Mouse (Mus musculus) frontal cortex, adult 2 months (tissue): ENCODE measurements around the gene Bnc2. TPM values are rescaled to one million over a fixed set of nuclear protein-coding genes. Genes with fewer than 3 reads are reported as not detected.

ENCODE experiments used
- DNase-seq, 2 experiments: peaks; one replicate each; pipeline ENCODE4 v3.0.0; 2022; ENCODE audit warnings: low spot score in 1 of 2; ENCODE audit errors: extremely low spot score in 1 of 2
- polyA plus RNA-seq: library from polyadenylated mRNA; depleted of rRNA; stranded (reverse); fragments of >200 nt; gene quantifications from 2 replicates; pipeline ENCODE4 v1.2.3, GENCODE M21; 2012

The Bnc2 gene
- polyA plus RNA-seq, 1 experiment = 0.80 TPM

GRCm38 (mm10) chr4:84331995-84332394, 343.1 kb downstream of the Bnc2 start:
- no peak for DNase-seq

GRCm38 (mm10) chr4:84331450-84331849, 343.6 kb downstream of the Bnc2 start:
- no peak for DNase-seq

- DNase-seq = no peak
Measured at GRCm38 (mm10) chr4:84330509-84330908, 344.6 kb downstream of the Bnc2 start.

- DNase-seq = no peak
Measured at GRCm38 (mm10) chr4:84329651-84330050, 345.4 kb downstream of the Bnc2 start.

- DNase-seq = no peak
Measured at GRCm38 (mm10) chr4:84324371-84324770, 350.7 kb downstream of the Bnc2 start.

GRCm38 (mm10) chr4:84321598-84321997, 353.5 kb downstream of the Bnc2 start:
- no peak for DNase-seq

GRCm38 (mm10) chr4:84317421-84317820, 357.7 kb downstream of the Bnc2 start:
- no peak for DNase-seq

GRCm38 (mm10) chr4:84311371-84311770, 363.7 kb downstream of the Bnc2 start:
- DNase-seq = no peak

GRCm38 (mm10) chr4:84310851-84311250, 364.2 kb downstream of the Bnc2 start:
- no peak for DNase-seq

GRCm38 (mm10) chr4:84308226-84308862, 366.7 kb downstream of the Bnc2 start:
- no peak for DNase-seq

- DNase-seq = no peak
Measured at GRCm38 (mm10) chr4:84306928-84307606, 368.0 kb downstream of the Bnc2 start.

GRCm38 (mm10) chr4:84302949-84303348, 372.1 kb downstream of the Bnc2 start:
- DNase-seq = no peak

- no peak for DNase-seq
Measured at GRCm38 (mm10) chr4:84285153-84285552, 389.9 kb downstream of the Bnc2 start.

- no peak for DNase-seq
Measured at GRCm38 (mm10) chr4:84282651-84283050, 392.4 kb downstream of the Bnc2 start.

GRCm38 (mm10) chr4:84278156-84278555, 396.9 kb downstream of the Bnc2 start:
- DNase-seq = no peak

GRCm38 (mm10) chr4:84276081-84276480, 399.0 kb downstream of the Bnc2 start:
- no peak for DNase-seq

GRCm38 (mm10) chr4:84274158-84274557, 400.9 kb downstream of the Bnc2 start:
- no peak for DNase-seq

GRCm38 (mm10) chr4:84272867-84273266, 402.2 kb downstream of the Bnc2 start:
- no peak for DNase-seq

- DNase-seq = no peak
Measured at GRCm38 (mm10) chr4:84269845-84270244, 405.2 kb downstream of the Bnc2 start.

- no peak for DNase-seq
Measured at GRCm38 (mm10) chr4:84247356-84247755, 427.7 kb downstream of the Bnc2 start.

- DNase-seq = no peak
Measured at GRCm38 (mm10) chr4:84232346-84232745, 442.7 kb downstream of the Bnc2 start.

GRCm38 (mm10) chr4:84231251-84231650, 443.8 kb downstream of the Bnc2 start:
- no peak for DNase-seq
